ENCODE assay signal across 8 mouse cellular contexts in the genomic region with DNA sequence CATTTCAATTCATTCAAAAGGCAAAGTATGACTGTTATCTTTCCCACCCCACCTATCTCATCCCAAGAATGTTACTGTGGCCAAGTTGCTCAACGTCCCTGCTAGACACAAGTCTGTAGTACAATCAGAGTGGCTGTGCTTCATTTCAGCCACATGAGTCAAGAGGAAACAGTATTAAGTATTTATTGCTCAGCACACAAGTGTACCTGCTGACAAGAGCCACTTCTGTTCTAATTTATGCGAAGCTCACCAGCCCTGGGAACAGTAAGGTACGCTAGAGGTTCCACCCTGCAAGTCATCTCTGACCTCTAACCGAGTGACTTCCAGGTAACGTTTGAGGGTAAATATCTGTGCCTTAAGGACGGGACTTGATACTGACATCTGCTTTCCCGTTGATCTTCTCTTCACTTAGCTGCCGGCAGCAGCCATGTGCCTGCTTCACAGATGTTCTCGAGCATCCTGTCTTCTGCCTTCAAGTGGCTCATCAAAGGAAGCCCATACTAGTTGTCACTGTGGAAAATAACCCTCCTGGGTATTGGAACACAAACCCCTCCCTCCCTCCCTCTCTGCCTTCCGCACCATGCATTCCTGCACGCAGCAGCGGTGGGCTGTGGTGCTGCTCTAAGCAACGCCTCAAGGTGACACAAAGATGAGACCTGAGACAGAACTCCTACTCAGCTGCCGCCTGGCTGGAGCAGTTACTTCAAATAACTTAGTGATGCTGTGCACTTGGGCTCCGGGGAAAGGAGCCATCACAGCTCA. TPM values are rescaled to one million over a fixed set of nuclear protein-coding genes. Genes with fewer than 3 reads are reported as not detected.
DNase-seq lines count a peak whose midpoint lies in the region; ATAC-seq and TF ChIP-seq lines count a peak whose summit lies in the region.

No protein-coding gene starts in this region.

- intact Hi-C loops in heart, postnatal 10 days (cut with DNase I), result no loop called here

- peak overlapping the region; percentile 63 for H3K4me2 ChIP-seq in heart, embryonic 13.5 days
- no peak overlapping the region for H3K4me2 ChIP-seq in forebrain, embryonic 11.5 days (ENCODE audit: low read depth, low read length, severe bottlenecking)
- 0 out of 2 replicates have a peak overlapping the region, but pooled peaks have one; percentile 12 for H3K4me2 ChIP-seq in limb, embryonic 15.5 days

- H3K4me1 ChIP-seq in heart, embryonic 13.5 days, result peaks cover 90% of the 10 kb centered on the region
- H3K4me1 ChIP-seq in forebrain, embryonic 11.5 days (replicated peaks; ENCODE audit: control insufficient read depth, insufficient read depth, low read length), result peaks cover 20% of the 10 kb centered on the region; the same call in 1 of the 2 replicates
- H3K4me1 ChIP-seq in limb, embryonic 15.5 days, result peaks cover 20% of the 10 kb centered on the region
- peaks cover 32% of the 10 kb centered on the region for H3K4me1 ChIP-seq in small intestine, adult 2 months (ENCODE audit: control insufficient read depth, insufficient read depth, insufficient read length, low read length)

- peak overlapping the region; percentile 76 for H3K27ac ChIP-seq in heart, embryonic 13.5 days (replicated peaks)
- no peak overlapping the region for H3K27ac ChIP-seq in forebrain, embryonic 11.5 days (ENCODE audit: low read depth, low read length)
- no peak overlapping the region for H3K27ac ChIP-seq in limb, embryonic 15.5 days
- peak overlapping the region; percentile 64 for H3K27ac ChIP-seq in small intestine, adult 2 months (ENCODE audit: insufficient read depth, low read depth, low read length)

- H3K4me3 ChIP-seq in heart, embryonic 13.5 days, result peak overlapping the region; percentile 19
- H3K4me3 ChIP-seq in forebrain, embryonic 11.5 days (ENCODE audit: low read depth, low read length), result no peak overlapping the region
- no peak overlapping the region for H3K4me3 ChIP-seq in limb, embryonic 15.5 days
- H3K4me3 ChIP-seq in small intestine, adult 2 months (ENCODE audit: low read depth, low read length), result peak overlapping the region; percentile 28; the same call in 1 of the 2 replicates

- H3K9ac ChIP-seq in heart, embryonic 13.5 days, result peak overlapping the region; percentile 75
- no peak overlapping the region for H3K9ac ChIP-seq in forebrain, embryonic 11.5 days (ENCODE audit: low read length)
- no peak overlapping the region for H3K9ac ChIP-seq in limb, embryonic 15.5 days

- ATAC-seq in heart, embryonic 13.5 days (ENCODE audit: extremely low read depth, insufficient number of reproducible peaks, low FRiP score, low TSS enrichment), result no peak
- peak; percentile 36; the same call in 1 of the 2 replicates for ATAC-seq in forebrain, embryonic 11.5 days (replicated peaks; ENCODE audit: low FRiP score)
- ATAC-seq in limb, embryonic 15.5 days (ENCODE audit: insufficient number of reproducible peaks, low FRiP score, low TSS enrichment, low read depth), result no peak

- H3K27me3 ChIP-seq in heart, embryonic 13.5 days (replicated peaks), result no peaks in the 10 kb centered on the region
- H3K27me3 ChIP-seq in forebrain, embryonic 11.5 days (ENCODE audit: control insufficient read depth, insufficient read depth, low read length), result no peaks in the 10 kb centered on the region
- no peaks in the 10 kb centered on the region for H3K27me3 ChIP-seq in limb, embryonic 15.5 days
- no peaks in the 10 kb centered on the region for H3K27me3 ChIP-seq in small intestine, adult 2 months (ENCODE audit: control insufficient read depth, insufficient read depth, low read length)

- 11% methylated on average over 15 of the region's 15 CpGs for WGBS in heart, embryonic 13.5 days
- WGBS in forebrain, embryonic 11.5 days, result 22% methylated on average over 15 of the region's 15 CpGs
- WGBS in limb, embryonic 15.5 days, result 17% methylated on average over 15 of the region's 15 CpGs
- 23% methylated on average over 15 of the region's 15 CpGs for WGBS in small intestine, adult 2 months

- H3K9me3 ChIP-seq in heart, embryonic 13.5 days, result no peaks in the 10 kb centered on the region
- no peaks in the 10 kb centered on the region for H3K9me3 ChIP-seq in forebrain, embryonic 11.5 days (ENCODE audit: control insufficient read depth, low read length)
- H3K9me3 ChIP-seq in limb, embryonic 15.5 days, result no peaks in the 10 kb centered on the region

- TF ChIP-seq POLR2A in small intestine, adult 2 months (IDR thresholded peaks at IDR 0.05; ENCODE audit: low read depth, low read length), result no peak

- no peaks in the 10 kb centered on the region for H3K36me3 ChIP-seq in heart, embryonic 13.5 days
- no peaks in the 10 kb centered on the region for H3K36me3 ChIP-seq in forebrain, embryonic 11.5 days (ENCODE audit: control insufficient read depth, insufficient read depth, low read length)
- no peaks in the 10 kb centered on the region for H3K36me3 ChIP-seq in limb, embryonic 15.5 days
- no peaks in the 10 kb centered on the region for H3K36me3 ChIP-seq in small intestine, adult 2 months (ENCODE audit: control insufficient read depth, insufficient read depth, low read length)

- DNase-seq in heart, postnatal 10 days, result no peak
- DNase-seq in forebrain, embryonic 11.5 days (ENCODE audit: low spot score), result no peak
- DNase-seq in layer of hippocampus, adult 9-10 months (ENCODE audit: low spot score), result no peak
- no peak for DNase-seq in cerebellum, postnatal 36 days
- no peak for DNase-seq in cerebellum, postnatal 10 days

- TF ChIP-seq CTCF in small intestine, adult 2 months (IDR thresholded peaks at IDR 0.05; ENCODE audit: extremely low read depth, insufficient read length, insufficient replicate concordance, low read depth, low read length), result no peak

RNA-seq across cellular contexts. Expression of gene Stk39, which starts 36.4 kb away (rescaled TPM):
- polyA plus RNA-seq in heart, embryonic 13.5 days (2015; fragmentation: Nextera tagmentation; extraction: Ambion mirVana), result 49.6 and 51.5 TPM in 2 replicates
- total RNA-seq in heart, postnatal 10 days (2021), result 100 to 1,000 TPM; 111 to 145 TPM
- polyA plus RNA-seq in forebrain, embryonic 11.5 days (2014; fragmentation: Nextera tagmentation; extraction: Ambion mirVana), result 45.1 and 52.4 TPM in 2 replicates
- 12.5 and 14.0 TPM in 2 replicates for polyA plus RNA-seq in limb, embryonic 15.5 days (2015; fragmentation: Nextera tagmentation; extraction: Ambion mirVana)
- polyA plus RNA-seq in small intestine, adult 2 months (2012; rRNA removed), result 4.6 and 4.8 TPM in 2 replicates

Comparison
In these comparisons a context has a peak if more than half of its experiments do, and no peak if none do; other contexts are left out.
1. H3K27ac ChIP-seq: peak in heart, embryonic 13.5 days (single experiment) and small intestine, adult 2 months (single experiment); none in forebrain, embryonic 11.5 days (single experiment) and limb, embryonic 15.5 days (single experiment).
2. H3K4me3 ChIP-seq: peak in heart, embryonic 13.5 days (single experiment) and small intestine, adult 2 months (single experiment); none in forebrain, embryonic 11.5 days (single experiment) and limb, embryonic 15.5 days (single experiment).